Mouse (Mus musculus): Measurements from ENCODE around the gene Surf4.
A peak's percentile ranks its signal among the peaks of the same experiment; 100 is the strongest.

Gene Surf4

GRCm38 (mm10) chr2:26930390-26930789 lies 3.3 kb downstream of the Surf4 start:
- DNase-seq (ENCODE audit: low spot score in 2 of 2): peak in 1 of 2 experiments; percentile 85

DNA sequence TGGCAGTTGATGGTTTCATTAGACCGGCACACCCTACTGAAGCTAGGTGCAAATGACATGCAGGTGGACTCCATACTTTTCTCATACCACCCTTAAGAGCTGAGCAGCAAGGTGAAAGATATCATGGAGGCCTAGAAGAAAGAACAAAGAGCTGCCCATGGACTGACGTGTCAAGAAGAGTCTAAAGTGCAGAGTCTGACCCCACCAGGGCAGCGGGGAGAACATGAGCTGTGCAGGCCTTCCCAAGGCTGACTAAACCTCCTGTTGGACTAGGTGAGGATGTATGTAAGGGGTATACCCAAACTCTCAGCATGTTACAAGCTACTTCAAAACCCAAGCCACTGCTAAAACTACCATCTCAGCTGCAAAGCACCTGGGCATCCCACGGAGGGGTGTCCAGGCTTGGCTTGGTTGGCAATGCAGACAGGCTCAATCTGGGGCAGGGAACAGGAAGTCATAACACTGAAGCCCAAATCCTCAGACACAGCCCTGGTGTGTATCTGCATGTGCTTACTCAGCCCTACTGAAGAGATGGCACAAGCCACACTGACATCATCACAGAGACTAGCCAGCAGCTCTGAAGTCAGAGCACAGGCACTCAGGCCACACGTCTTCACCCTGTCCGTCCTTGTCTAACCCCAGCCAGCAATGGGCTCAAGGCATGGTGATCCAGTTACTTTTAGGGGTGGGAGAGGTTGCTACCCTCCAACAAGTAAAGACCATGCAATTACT lies 5.8 kb downstream of the Surf4 start:
- no peak for DNase-seq (ENCODE audit: low spot score in 2 of 2)

GRCm38 (mm10) chr2:26921784-26922183 lies 11.9 kb downstream of the Surf4 start:
- DNase-seq (ENCODE audit: low spot score in 2 of 2): no peak

- DNase-seq (ENCODE audit: low spot score in 2 of 2): no peak
Measured at GRCm38 (mm10) chr2:26920190-26920855, 13.4 kb downstream of the Surf4 start.

- DNase-seq (ENCODE audit: low spot score in 2 of 2): no peak
Measured at GRCm38 (mm10) chr2:26919684-26920083, 14.0 kb downstream of the Surf4 start.

DNA sequence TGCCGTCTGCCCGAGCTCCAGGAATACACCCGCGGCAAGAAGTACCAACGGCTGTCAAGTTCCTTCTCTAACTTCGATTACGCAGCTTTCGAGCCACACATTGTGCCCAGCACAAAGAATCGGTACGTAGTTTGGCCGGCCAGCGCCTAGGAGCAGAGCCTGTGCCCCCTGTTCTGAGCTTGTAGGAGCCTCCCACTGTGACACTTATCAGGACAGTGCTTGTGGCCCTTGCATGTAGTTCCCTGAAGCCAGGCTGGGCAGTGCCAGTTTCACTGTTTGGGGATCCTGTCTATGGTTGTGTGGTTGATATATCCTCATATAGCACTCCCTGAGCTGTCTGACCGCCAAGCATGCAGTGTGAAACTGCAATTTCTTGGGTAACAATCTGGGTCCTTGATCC lies 17.0 kb downstream of the Surf4 start:
- DNase-seq (ENCODE audit: low spot score in 2 of 2): no peak

- DNase-seq (ENCODE audit: low spot score in 2 of 2): peak; percentile 74 to 88
Measured at GRCm38 (mm10) chr2:26915927-26916728, 17.6 kb downstream of the Surf4 start, which contains the start of the genes Surf2 and Surf1. Gene Surf2, plus strand, starts transcription at chr2:26916367. Gene Surf1, minus strand, starts transcription at chr2:26916530.

- no peak for DNase-seq (ENCODE audit: low spot score in 2 of 2)
Measured at GRCm38 (mm10) chr2:26914148-26914941, 19.4 kb downstream of the Surf4 start.

- DNase-seq (ENCODE audit: low spot score in 2 of 2): no peak
Measured at GRCm38 (mm10) chr2:26913416-26914147, 20.1 kb downstream of the Surf4 start.

DNA sequence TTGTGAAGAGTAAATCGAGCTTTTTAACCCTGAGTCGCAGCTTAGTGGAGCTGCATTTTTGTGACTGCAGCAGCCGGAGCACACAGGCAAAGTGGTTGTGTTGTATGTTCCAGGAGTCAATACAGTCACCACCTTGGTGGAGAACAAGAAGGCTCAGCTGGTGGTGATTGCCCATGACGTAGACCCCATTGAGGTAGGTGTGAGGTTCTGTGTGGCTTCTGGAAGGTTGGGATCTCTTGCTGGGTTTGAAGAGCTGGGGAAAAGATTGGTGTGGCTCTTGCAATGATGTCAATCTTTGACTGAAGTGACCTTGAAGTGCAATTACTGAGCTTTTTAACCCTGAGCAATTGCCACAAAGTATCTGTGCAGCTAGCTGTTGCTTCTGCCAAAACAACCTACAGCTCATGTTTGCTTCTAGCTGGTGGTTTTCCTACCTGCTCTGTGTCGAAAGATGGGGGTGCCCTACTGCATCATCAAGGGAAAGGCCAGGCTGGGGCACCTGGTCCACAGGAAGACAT lies 21.4 kb downstream of the Surf4 start:
- no peak for DNase-seq (ENCODE audit: low spot score in 2 of 2)

DNA sequence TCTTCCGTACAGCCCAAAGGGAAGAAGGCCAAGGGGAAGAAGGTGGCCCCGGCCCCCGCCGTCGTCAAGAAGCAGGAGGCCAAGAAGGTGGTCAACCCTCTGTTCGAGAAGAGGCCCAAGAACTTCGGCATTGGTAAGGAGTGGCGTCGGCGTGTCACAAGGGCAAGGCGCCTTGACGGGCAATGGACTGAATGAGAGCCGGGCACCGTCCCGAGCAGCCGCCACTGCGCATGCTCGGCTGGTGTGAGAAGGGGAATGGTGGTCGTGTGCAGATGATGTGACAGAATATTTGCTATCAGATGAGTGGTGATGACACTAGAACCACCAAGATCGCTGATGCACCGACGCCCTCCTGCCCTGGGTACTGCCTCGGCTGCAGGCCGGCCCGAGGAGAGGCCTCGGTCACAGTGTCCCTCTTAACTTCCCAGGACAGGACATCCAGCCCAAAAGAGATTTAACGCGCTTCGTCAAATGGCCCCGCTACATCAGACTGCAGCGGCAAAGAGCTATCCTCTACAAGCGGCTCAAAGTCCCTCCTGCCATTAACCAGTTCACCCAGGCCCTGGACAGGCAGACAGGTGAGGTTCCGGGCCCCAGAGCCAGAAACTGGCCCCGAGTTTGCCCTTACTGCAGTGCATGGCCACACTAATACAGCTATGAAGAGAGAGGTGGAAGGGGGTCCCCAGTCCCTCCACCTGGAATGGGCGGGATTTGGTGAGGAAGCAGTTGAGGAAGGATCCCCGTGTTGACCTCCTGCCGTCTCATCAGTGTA lies 22.5 kb downstream of the Surf4 start:
- peak in 1 of 2 experiments; percentile 54 for DNase-seq (ENCODE audit: low spot score in 2 of 2)

GRCm38 (mm10) chr2:26910124-26910993 lies 23.4 kb downstream of the Surf4 start, which contains the start of the genes Med22 and Rpl7a:
Gene Med22, minus strand, starts transcription at chr2:26910677.
Gene Rpl7a, plus strand, starts transcription at chr2:26910764.
- DNase-seq (ENCODE audit: low spot score in 2 of 2): peak; percentile 95 to 100

DNA sequence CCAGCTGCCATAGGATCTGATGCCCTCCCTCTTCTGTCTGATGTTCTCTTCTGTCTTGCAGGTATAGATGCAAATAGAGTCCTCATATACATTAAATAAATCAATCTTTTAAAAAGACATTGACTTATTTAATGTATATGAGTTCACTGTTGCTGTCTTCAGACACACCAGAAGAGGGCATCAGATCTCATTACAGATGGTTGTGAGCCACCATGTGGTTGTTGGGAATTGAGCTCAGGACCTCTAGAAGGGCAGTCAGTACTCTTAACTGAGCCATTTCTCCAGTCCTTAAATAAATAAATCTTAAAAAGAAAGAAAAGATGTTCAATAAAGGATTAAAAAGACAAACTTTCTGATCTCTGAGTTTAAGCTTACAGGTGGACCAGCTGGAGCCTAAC lies 24.3 kb downstream of the Surf4 start:
- DNase-seq (ENCODE audit: low spot score in 2 of 2): no peak

DNA sequence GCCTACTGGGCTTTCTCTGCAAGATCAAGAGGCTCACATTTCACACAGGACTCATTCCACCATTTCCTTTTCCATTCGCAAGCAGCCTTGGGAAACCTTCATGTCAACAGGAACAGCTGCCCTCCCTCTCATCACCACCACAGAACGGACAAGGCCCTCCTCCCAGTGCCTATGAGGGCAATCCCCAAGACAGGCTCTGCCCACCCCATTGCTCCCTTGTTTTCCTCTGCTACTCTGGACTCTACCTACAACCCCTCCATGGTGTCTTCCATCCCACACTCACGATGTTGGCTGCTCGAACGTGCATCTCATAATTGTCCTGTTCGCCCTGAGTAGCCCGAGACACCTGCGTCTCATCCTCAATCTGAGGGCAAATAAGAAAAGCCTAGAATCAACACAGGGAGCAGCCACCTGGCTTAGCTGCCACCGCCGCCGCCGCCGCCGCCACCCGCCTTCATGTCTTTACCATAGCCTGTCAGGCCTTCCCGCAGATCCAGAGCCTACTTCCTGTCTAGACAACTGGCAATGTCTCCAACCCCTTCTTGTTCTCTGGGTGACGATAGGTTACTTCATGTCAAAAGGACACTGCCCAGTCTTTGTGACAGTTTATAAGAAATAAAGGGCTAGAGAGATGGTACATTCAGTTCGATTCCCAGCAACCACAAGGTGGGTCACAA lies 24.9 kb downstream of the Surf4 start:
- DNase-seq (ENCODE audit: low spot score in 2 of 2): no peak

DNA sequence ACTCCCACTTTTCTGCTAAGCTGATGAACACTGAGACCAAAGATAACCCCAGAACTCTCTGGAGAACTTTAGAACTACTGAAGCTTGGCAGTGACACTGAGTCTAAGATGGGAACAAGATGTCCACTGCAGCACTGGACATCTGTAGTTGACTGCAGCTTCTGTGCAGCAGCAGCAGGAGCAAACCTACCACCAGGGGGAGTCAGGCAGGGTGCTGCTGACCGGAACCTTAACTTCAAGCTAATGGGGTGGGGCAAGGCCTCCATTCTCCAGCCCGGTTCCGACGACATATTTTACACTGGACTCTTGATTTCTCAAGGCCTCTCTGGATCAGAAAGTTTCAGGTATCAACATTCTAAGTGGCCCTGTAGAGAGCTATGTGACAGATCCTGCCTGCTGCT lies 26.6 kb downstream of the Surf4 start:
- no peak for DNase-seq (ENCODE audit: low spot score in 2 of 2)

GRCm38 (mm10) chr2:26906431-26906830 lies 27.3 kb downstream of the Surf4 start:
- DNase-seq (ENCODE audit: low spot score in 2 of 2): no peak

- DNase-seq (ENCODE audit: low spot score in 2 of 2): no peak
Measured at GRCm38 (mm10) chr2:26905936-26906335, 27.8 kb downstream of the Surf4 start.

- no peak for DNase-seq (ENCODE audit: low spot score in 2 of 2)
Measured at GRCm38 (mm10) chr2:26903311-26903710, 30.4 kb downstream of the Surf4 start.

Data from left cerebral cortex, adult 9 months (tissue).